Mouse (Mus musculus): Measurements from ENCODE around the gene 2900026A02Rik. TPM values are rescaled to one million over a fixed set of nuclear protein-coding genes. Genes with fewer than 3 reads are reported as not detected.

2900026A02Rik gene
- total and polyA plus RNA-seq, 3 experiments, result not detected

- no peak for DNase-seq (ENCODE audit: low read depth, low spot score)
- Histone ChIP-seq H3K4me1 (ENCODE audit: control insufficient read depth in 1 of 2, insufficient read depth in 2 of 2, low read length in 2 of 2) (no peaks in the 10 kb centered on the region), H3K9ac (ENCODE audit: control insufficient read depth, low read depth, low read length, poor library complexity, severe bottlenecking) (no peak overlapping the region), H3K27me3 (ENCODE audit: control insufficient read depth in 1 of 2, insufficient read depth in 2 of 2, low read length in 2 of 2) (no peaks in the 10 kb centered on the region), H3K79me2 (ENCODE audit: control insufficient read depth, insufficient read depth, low read length, poor library complexity) (no peaks in the 10 kb centered on the region), H3K4me3 (ENCODE audit: control insufficient read depth in 1 of 2, insufficient read depth in 1 of 2, low read depth in 2 of 2, low read length in 2 of 2) (no peak overlapping the region), H3K36me3 (ENCODE audit: control insufficient read depth in 1 of 2, insufficient read depth in 2 of 2, low read length in 2 of 2) (no peaks in the 10 kb centered on the region), H3K27ac (ENCODE audit: control insufficient read depth, low read depth, low read length) (no peak overlapping the region), H3K9me3 (replicated peaks; ENCODE audit: insufficient read depth, low read length) (no peaks in the 10 kb centered on the region)
- no peak for TF ChIP-seq KAT2A (conservative IDR thresholded peaks at IDR 0.05; ENCODE audit: low read depth, low read length)
- no peak for TF ChIP-seq MAFK (IDR thresholded peaks at IDR 0.05; ENCODE audit: borderline replicate concordance, low read depth, low read length)
- TF ChIP-seq ELF1 (IDR thresholded peaks at IDR 0.05; ENCODE audit: low read depth, low read length), result no peak
- TF ChIP-seq CHD2 (IDR thresholded peaks at IDR 0.05; ENCODE audit: low read length), result no peak
- no peak for TF ChIP-seq MYB (IDR thresholded peaks at IDR 0.05; ENCODE audit: low read depth, low read length)
- TF ChIP-seq GATA1 (IDR thresholded peaks at IDR 0.05; ENCODE audit: low read depth, low read length), result no peak
- no peak for TF ChIP-seq ZMIZ1 (IDR thresholded peaks at IDR 0.05; ENCODE audit: low read depth, low read length)
- no peak for TF ChIP-seq JUND (IDR thresholded peaks at IDR 0.05; ENCODE audit: low read depth, low read length)
- TF ChIP-seq NELFE (IDR thresholded peaks at IDR 0.05; ENCODE audit: low read depth, low read length), result no peak
- TF ChIP-seq MAX (IDR thresholded peaks at IDR 0.05; ENCODE audit: low read length), result no peak
- no peak for TF ChIP-seq EP300 (IDR thresholded peaks at IDR 0.05; ENCODE audit: low read depth in 1 of 2, low read length in 2 of 2)
- no peak for TF ChIP-seq POLR2A (IDR thresholded peaks at IDR 0.05; ENCODE audit: control insufficient read depth in 1 of 2, insufficient read depth in 1 of 2, low read depth in 1 of 2, low read length in 2 of 2, poor library complexity in 1 of 2)
- TF ChIP-seq TCF12 (IDR thresholded peaks at IDR 0.05; ENCODE audit: low read depth, low read length), result no peak
- no peak for TF ChIP-seq SMC3 (IDR thresholded peaks at IDR 0.05; ENCODE audit: low read depth, low read length)
- no peak for TF ChIP-seq MYC (IDR thresholded peaks at IDR 0.05; ENCODE audit: low read depth, low read length)
- no peak for TF ChIP-seq MAZ (IDR thresholded peaks at IDR 0.05; ENCODE audit: low read depth, low read length)
- TF ChIP-seq ZC3H11A (IDR thresholded peaks at IDR 0.05; ENCODE audit: low read depth, low read length), result no peak
- TF ChIP-seq USF2 (IDR thresholded peaks at IDR 0.05; ENCODE audit: borderline replicate concordance in 1 of 2, insufficient read depth in 1 of 2, low read depth in 1 of 2, low read length in 2 of 2), result no peak
- TF ChIP-seq RCOR1 (IDR thresholded peaks at IDR 0.05; ENCODE audit: low read depth, low read length), result no peak
- no peak for TF ChIP-seq ZKSCAN1 (IDR thresholded peaks at IDR 0.05; ENCODE audit: low read depth, low read length)
These were observed 70.0 kb downstream of the 2900026A02Rik start for GRCm38 (mm10) chr5:113150871-113151553.

DNA sequence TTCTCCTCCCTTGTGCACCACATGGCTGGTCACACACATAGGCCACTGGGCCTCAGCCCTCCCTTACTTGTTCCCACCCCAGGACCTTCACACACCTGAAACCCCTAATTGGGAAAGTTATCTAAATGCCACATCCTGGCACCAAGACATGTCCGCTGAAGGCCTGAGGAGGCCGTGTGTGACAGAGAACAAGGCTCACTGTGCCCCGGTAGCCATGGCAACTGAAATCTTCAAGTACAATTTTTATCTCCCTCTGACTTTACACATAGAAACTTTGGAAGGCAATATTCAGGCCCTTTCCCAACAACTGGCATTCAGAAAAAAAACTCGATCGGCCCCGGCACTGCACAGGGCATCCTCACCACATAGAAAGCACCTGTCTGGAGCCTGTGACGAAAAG lies 72.0 kb downstream of the 2900026A02Rik start:
- Histone ChIP-seq H3K9me3 (replicated peaks; ENCODE audit: insufficient read depth, low read length) (no peaks in the 10 kb centered on the region), H3K27me3 (ENCODE audit: control insufficient read depth in 1 of 2, insufficient read depth in 2 of 2, low read length in 2 of 2) (no peaks in the 10 kb centered on the region), H3K27ac (ENCODE audit: control insufficient read depth, low read depth, low read length) (no peak overlapping the region), H3K36me3 (ENCODE audit: control insufficient read depth in 1 of 2, insufficient read depth in 2 of 2, low read length in 2 of 2) (no peaks in the 10 kb centered on the region), H3K4me3 (ENCODE audit: control insufficient read depth in 1 of 2, insufficient read depth in 1 of 2, low read depth in 2 of 2, low read length in 2 of 2) (no peak overlapping the region), H3K79me2 (ENCODE audit: control insufficient read depth, insufficient read depth, low read length, poor library complexity) (no peaks in the 10 kb centered on the region), H3K4me1 (ENCODE audit: control insufficient read depth in 1 of 2, insufficient read depth in 2 of 2, low read length in 2 of 2) (no peaks in the 10 kb centered on the region), H3K9ac (ENCODE audit: control insufficient read depth, low read depth, low read length, poor library complexity, severe bottlenecking) (no peak overlapping the region)
- no peak for DNase-seq (ENCODE audit: low read depth, low spot score)
- no peak for TF ChIP-seq JUND (IDR thresholded peaks at IDR 0.05; ENCODE audit: low read depth, low read length)
- no peak for TF ChIP-seq E2F4 (IDR thresholded peaks at IDR 0.05; ENCODE audit: borderline replicate concordance, low read depth, low read length)
